8 mouse cellular contexts compared by ENCODE assay signal in the genomic region with DNA sequence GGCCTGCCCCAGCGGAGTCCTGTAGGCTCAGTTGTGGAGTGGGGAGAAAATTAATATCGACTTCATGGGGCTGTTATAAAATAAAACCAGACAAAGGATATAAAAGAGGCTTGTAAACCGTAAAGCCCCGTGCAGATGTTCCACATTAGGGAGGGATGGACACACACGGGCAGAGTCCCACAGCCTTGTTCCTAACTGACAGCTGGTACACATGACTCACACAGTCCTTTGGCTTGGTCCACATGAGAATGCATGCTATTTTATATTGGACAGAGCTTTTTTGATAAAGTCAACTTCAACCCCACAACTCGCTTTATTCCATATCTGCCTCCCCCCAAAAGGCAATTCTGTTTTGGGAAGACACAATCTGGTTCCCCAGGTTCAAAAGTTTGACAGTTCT. TPM values are rescaled to one million over a fixed set of nuclear protein-coding genes. Genes with fewer than 3 reads are reported as not detected.
A peak's percentile ranks its signal among the peaks of the same experiment; 100 is the strongest.
DNase-seq lines count a peak whose midpoint lies in the region; ATAC-seq and TF ChIP-seq lines count a peak whose summit lies in the region.

No protein-coding gene starts in this region.

- no peak overlapping the region for H3K4me2 ChIP-seq in midbrain, postnatal 0 days (ENCODE audit: low read depth, low read length, poor library complexity, severe bottlenecking)
- H3K4me2 ChIP-seq in limb, embryonic 15.5 days, result peak overlapping the region; percentile 17; the same call in 1 of the 2 replicates
- peak overlapping the region; percentile 11; the same call in 1 of the 2 replicates for H3K4me2 ChIP-seq in stomach, postnatal 0 days (replicated peaks; ENCODE audit: low read depth)

- TF ChIP-seq CTCF in midbrain, postnatal 0 days (IDR thresholded peaks at IDR 0.05), result no peak
- TF ChIP-seq CTCF in stomach, postnatal 0 days (IDR thresholded peaks at IDR 0.05; ENCODE audit: low read depth), result no peak

- WGBS in midbrain, embryonic 10.5 days, result 84% methylated on average over 6 of the region's 6 CpGs
- WGBS in midbrain, postnatal 0 days, result 46% methylated on average over 6 of the region's 6 CpGs
- WGBS in limb, embryonic 15.5 days, result 27% methylated on average over 6 of the region's 6 CpGs
- 18% methylated on average over 6 of the region's 6 CpGs for WGBS in stomach, postnatal 0 days

- H3K9ac ChIP-seq in midbrain, postnatal 0 days (replicated peaks; ENCODE audit: low read length, poor library complexity, severe bottlenecking), result no peak overlapping the region
- H3K9ac ChIP-seq in limb, embryonic 15.5 days, result no peak overlapping the region
- H3K9ac ChIP-seq in stomach, postnatal 0 days (ENCODE audit: low read length), result peak overlapping the region; percentile 47; the same call in 1 of the 2 replicates

- H3K9me3 ChIP-seq in midbrain, embryonic 10.5 days (replicated peaks), result no peaks in the 10 kb centered on the region
- H3K9me3 ChIP-seq in midbrain, postnatal 0 days (ENCODE audit: low read length), result no peaks in the 10 kb centered on the region
- H3K9me3 ChIP-seq in limb, embryonic 15.5 days, result no peaks in the 10 kb centered on the region
- H3K9me3 ChIP-seq in stomach, postnatal 0 days (ENCODE audit: control insufficient read depth, low read length), result no peaks in the 10 kb centered on the region

- ATAC-seq in frontal cortex, adult (ENCODE audit: low TSS enrichment), result 0 out of 2 replicates have a peak, but pooled peaks have one; percentile 19
- no peak for ATAC-seq in midbrain, postnatal 0 days (ENCODE audit: low FRiP score)
- peak; percentile 71 for ATAC-seq in limb, embryonic 15.5 days (ENCODE audit: insufficient number of reproducible peaks, low FRiP score, low TSS enrichment, low read depth)
- ATAC-seq in stomach, postnatal 0 days (ENCODE audit: low FRiP score, low TSS enrichment), result 0 out of 2 replicates have a peak, but pooled peaks have one; percentile 29
- ATAC-seq in monocyte, adult 5-6 weeks (replicated peaks; ENCODE audit: insufficient number of reproducible peaks, low FRiP score, low TSS enrichment, poor library complexity, severe bottlenecking), result no peak

- peak overlapping the region; percentile 77 for H3K27ac ChIP-seq in midbrain, embryonic 10.5 days (replicated peaks)
- no peak overlapping the region for H3K27ac ChIP-seq in midbrain, postnatal 0 days (ENCODE audit: low read depth, low read length)
- H3K27ac ChIP-seq in limb, embryonic 15.5 days, result peak overlapping the region; percentile 77
- peak overlapping the region; percentile 88 for H3K27ac ChIP-seq in stomach, postnatal 0 days (replicated peaks)

- no peak for DNase-seq in frontal cortex, postnatal 14 days (ENCODE audit: low spot score in 2 of 2)
- DNase-seq in midbrain, embryonic 10.5 days (ENCODE audit: low spot score), result no peak
- DNase-seq in midbrain, postnatal 0 days (ENCODE audit: low spot score), result no peak
- DNase-seq in stomach, postnatal 0 days (ENCODE audit: low spot score), result no peak
- no peak for DNase-seq in left cerebral cortex, adult 9 months (ENCODE audit: low spot score in 2 of 2)

- no peak overlapping the region for H3K4me3 ChIP-seq in midbrain, embryonic 10.5 days
- H3K4me3 ChIP-seq in midbrain, postnatal 0 days (ENCODE audit: low read depth, low read length), result no peak overlapping the region
- H3K4me3 ChIP-seq in limb, embryonic 15.5 days, result no peak overlapping the region
- no peak overlapping the region for H3K4me3 ChIP-seq in stomach, postnatal 0 days (ENCODE audit: low read depth, low read length)

- no peaks in the 10 kb centered on the region for H3K36me3 ChIP-seq in midbrain, embryonic 10.5 days
- no peaks in the 10 kb centered on the region for H3K36me3 ChIP-seq in midbrain, postnatal 0 days (ENCODE audit: insufficient read depth, low read length)
- H3K36me3 ChIP-seq in limb, embryonic 15.5 days, result no peaks in the 10 kb centered on the region
- H3K36me3 ChIP-seq in stomach, postnatal 0 days (ENCODE audit: control insufficient read depth, insufficient read depth, low read length), result no peaks in the 10 kb centered on the region

- no peak for TF ChIP-seq EP300 in stomach, postnatal 0 days (optimal IDR thresholded peaks at IDR 0.05)

- H3K4me1 ChIP-seq in midbrain, embryonic 10.5 days, result peaks cover 60% of the 10 kb centered on the region
- H3K4me1 ChIP-seq in midbrain, postnatal 0 days (ENCODE audit: insufficient read depth, low read length), result peaks cover 12% of the 10 kb centered on the region; the same call in 1 of the 2 replicates
- peaks cover 57% of the 10 kb centered on the region for H3K4me1 ChIP-seq in limb, embryonic 15.5 days
- H3K4me1 ChIP-seq in stomach, postnatal 0 days (replicated peaks; ENCODE audit: control insufficient read depth, insufficient read depth), result peaks cover 28% of the 10 kb centered on the region

- H3K27me3 ChIP-seq in midbrain, embryonic 10.5 days (ENCODE audit: low read depth, poor library complexity, severe bottlenecking), result no peaks in the 10 kb centered on the region
- no peaks in the 10 kb centered on the region; the same call in 1 of the 2 replicates for H3K27me3 ChIP-seq in midbrain, postnatal 0 days (ENCODE audit: insufficient read depth, low read length)
- 0 out of 2 replicates have a peak, but pooled peaks cover 3% of the 10 kb centered on the region for H3K27me3 ChIP-seq in limb, embryonic 15.5 days
- H3K27me3 ChIP-seq in stomach, postnatal 0 days (ENCODE audit: control insufficient read depth, insufficient read depth, low read length), result no peaks in the 10 kb centered on the region

RNA-seq across cellular contexts. Expression of a gene that starts 59.6 kb away (rescaled TPM):
- 1.2 and 2.5 TPM in 2 replicates for polyA plus RNA-seq in midbrain, embryonic 10.5 days (2016; fragmentation: Nextera tagmentation; extraction: Ambion mirVana)
- total RNA-seq in midbrain, postnatal 0 days (2014; rRNA removed), result 18.1 and 21.9 TPM in 2 replicates
- polyA plus RNA-seq in midbrain, postnatal 0 days (2015; fragmentation: Nextera tagmentation; extraction: Ambion mirVana), result 5.2 and 5.8 TPM in 2 replicates
- polyA plus RNA-seq in limb, embryonic 15.5 days (2015; fragmentation: Nextera tagmentation; extraction: Ambion mirVana), result 6.8 and 9.6 TPM in 2 replicates
- 5.5 and 6.9 TPM in 2 replicates for polyA plus RNA-seq in stomach, postnatal 0 days (2015; fragmentation: Nextera tagmentation; extraction: Ambion mirVana)
- total RNA-seq in monocyte, adult 5-6 weeks (2017), result 1.0 to 3.3 TPM (median 1.1 TPM) in 3 replicates

Comparison
In these comparisons a context has a peak if more than half of its experiments do, and no peak if none do; other contexts are left out.
1. ATAC-seq: peak in frontal cortex, adult (single experiment), limb, embryonic 15.5 days (single experiment) and stomach, postnatal 0 days (single experiment); none in midbrain, postnatal 0 days (single experiment) and monocyte, adult 5-6 weeks (single experiment).